Mouse (Mus musculus) thymus, adult 2 months (tissue): ENCODE data around the gene Prkcg.

Experiments used
- CTCF ChIP-seq: fragments of 200-500 bp; IDR thresholded peaks from 2 replicates; pipeline ENCODE4 v1.5.1; 2012; ENCODE audit warnings: mild to moderate bottlenecking, control low read depth, low read length, moderate library complexity, borderline replicate concordance; ENCODE audit not compliant: control insufficient read depth, poor library complexity, insufficient read depth; ENCODE audit errors: extremely low read depth
- POLR2A ChIP-seq: fragments of 200-500 bp; IDR thresholded peaks from 2 replicates; pipeline ENCODE4 v1.6.1; 2012; ENCODE audit warnings: mild to moderate bottlenecking, low read length, control low read depth, moderate library complexity; ENCODE audit not compliant: control insufficient read depth, poor library complexity, insufficient read depth; ENCODE audit errors: extremely low read depth

DNA sequence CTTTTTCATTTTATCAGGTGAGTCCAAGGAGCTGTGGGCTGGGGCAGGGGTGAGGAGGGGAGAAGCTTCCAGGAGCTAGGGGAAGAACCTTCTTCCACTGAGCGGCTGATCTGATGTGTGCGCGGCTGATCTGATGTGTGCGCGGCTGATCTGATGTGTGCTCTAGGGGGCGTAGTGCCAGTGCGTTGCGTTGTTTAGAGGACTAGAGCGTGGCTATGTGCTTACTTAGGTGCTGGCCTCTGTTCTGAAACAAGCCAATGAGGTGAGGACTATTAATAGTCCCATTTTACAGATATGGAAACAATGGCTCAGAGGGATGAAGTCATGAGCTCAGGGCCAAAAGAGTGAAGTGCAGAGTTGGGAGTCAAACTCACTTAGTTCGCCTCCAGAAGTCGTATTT, 50.0 kb downstream of the Prkcg start:
- TF ChIP-seq CTCF (no peak), POLR2A (no peak)
